ENCODE assay signal across 11 mouse cellular contexts in the genomic region with DNA sequence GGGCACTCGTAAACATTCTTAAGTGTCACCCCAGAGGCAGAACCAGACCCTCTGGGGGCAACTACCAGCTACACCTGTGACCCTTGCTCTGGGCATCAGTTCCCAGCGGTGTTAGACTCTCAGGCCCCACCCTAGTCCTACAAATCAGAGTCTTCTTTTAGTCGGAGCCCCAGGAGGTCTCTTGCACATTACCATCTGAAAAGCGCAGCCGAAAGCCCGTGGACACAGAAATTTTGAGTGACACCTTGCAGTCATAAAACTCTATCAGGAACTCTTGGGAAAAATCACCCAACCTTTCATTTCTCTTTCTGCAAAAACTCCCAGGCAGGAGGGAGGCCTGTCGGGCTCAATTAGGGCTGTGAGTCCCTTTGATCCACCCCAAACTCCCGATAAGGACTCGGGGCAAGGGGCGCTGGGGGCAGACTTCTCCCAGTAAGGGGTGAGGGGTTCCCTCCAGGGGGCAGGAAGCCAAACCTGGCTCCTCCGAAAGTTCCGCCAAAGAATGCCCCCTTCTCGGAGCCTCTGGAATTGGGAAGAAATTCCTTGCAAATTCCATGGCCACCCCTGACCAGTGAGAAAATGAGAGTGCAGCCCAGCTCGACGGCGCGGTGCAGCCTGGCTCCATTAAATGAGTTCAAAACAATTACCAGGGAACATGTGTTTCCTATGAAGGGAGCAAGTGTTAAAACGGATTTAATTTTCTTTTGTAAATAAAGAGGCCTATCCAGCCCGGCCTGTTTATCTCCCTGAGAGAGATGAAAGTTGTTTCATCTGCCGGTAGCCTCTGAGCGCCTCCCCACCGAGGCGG.
A peak's percentile ranks its signal among the peaks of the same experiment; 100 is the strongest.
DNase-seq lines count a peak whose midpoint lies in the region; ATAC-seq and TF ChIP-seq lines count a peak whose summit lies in the region.
"Had no signal": no experiment of that assay in that cellular context is flagged by ENCODE, and none has a peak within 500 bp of the region (broad histone marks: within the 10 kb centered on the region; RNA-seq: fewer than 3 reads in every experiment).

No protein-coding gene starts in this region.

- 13% methylated on average over 23 of the region's 23 CpGs for WGBS in intestine, embryonic 14.5 days
- WGBS in intestine, postnatal 0 days: 10% methylated on average over 23 of the region's 23 CpGs
- WGBS in limb, embryonic 15.5 days: 6% methylated on average over 23 of the region's 23 CpGs

- H3K27me3 ChIP-seq in intestine, embryonic 14.5 days (replicated peaks; ENCODE audit: control insufficient read depth, insufficient read depth, low read length): peaks cover 38% of the 10 kb centered on the region
- peaks cover 19% of the 10 kb centered on the region for H3K27me3 ChIP-seq in intestine, postnatal 0 days (replicated peaks; ENCODE audit: control insufficient read depth, insufficient read depth, low read length)
- peaks cover 28% of the 10 kb centered on the region; the same call in 1 of the 2 replicates for H3K27me3 ChIP-seq in limb, embryonic 15.5 days

- peak overlapping the region; percentile 25 for H3K4me2 ChIP-seq in intestine, embryonic 14.5 days (ENCODE audit: low read length)
- no peak overlapping the region for H3K4me2 ChIP-seq in intestine, postnatal 0 days (replicated peaks; ENCODE audit: low read depth)
- peak overlapping the region; percentile 30 for H3K4me2 ChIP-seq in limb, embryonic 15.5 days

- DNase-seq in embryo, embryonic 10.5 days (ENCODE audit: low spot score): peak; percentile 72
- DNase-seq in embryo, embryonic 10 days (ENCODE audit: low spot score): no peak
- DNase-seq in intestine, embryonic 14.5 days (ENCODE audit: low spot score): no peak
- peak; percentile 63 for DNase-seq in embryo, embryonic 9.5 days (ENCODE audit: extremely low spot score)
- no peak for DNase-seq in spleen, adult 18-20 months
- DNase-seq in adrenal gland, postnatal 25 days: no peak
- DNase-seq: cerebellum, postnatal 14 days; gastrocnemius, postnatal 14 days; lung, postnatal 4 days had no signal

- H3K4me1 ChIP-seq in intestine, embryonic 14.5 days (replicated peaks; ENCODE audit: control insufficient read depth, insufficient read depth, low read length): peaks cover 15% of the 10 kb centered on the region; the same call in 1 of the 2 replicates
- H3K4me1 ChIP-seq in intestine, postnatal 0 days (replicated peaks; ENCODE audit: control insufficient read depth, insufficient read depth, low read length): no peaks in the 10 kb centered on the region
- H3K4me1 ChIP-seq in limb, embryonic 15.5 days: peaks cover 21% of the 10 kb centered on the region

- no peaks in the 10 kb centered on the region for H3K9me3 ChIP-seq in intestine, embryonic 14.5 days (ENCODE audit: control insufficient read depth, low read length)
- no peaks in the 10 kb centered on the region for H3K9me3 ChIP-seq in intestine, postnatal 0 days (ENCODE audit: control insufficient read depth)
- no peaks in the 10 kb centered on the region for H3K9me3 ChIP-seq in limb, embryonic 15.5 days

- H3K36me3 ChIP-seq in intestine, embryonic 14.5 days (ENCODE audit: control insufficient read depth, insufficient read depth, low read length): no peaks in the 10 kb centered on the region
- no peaks in the 10 kb centered on the region for H3K36me3 ChIP-seq in intestine, postnatal 0 days (ENCODE audit: control insufficient read depth, insufficient read depth)
- H3K36me3 ChIP-seq in limb, embryonic 15.5 days: no peaks in the 10 kb centered on the region

- no peak for TF ChIP-seq CTCF in intestine, postnatal 0 days (IDR thresholded peaks at IDR 0.05; ENCODE audit: low read depth)

- no peak overlapping the region for H3K27ac ChIP-seq in intestine, embryonic 14.5 days (ENCODE audit: low read depth)
- no peak overlapping the region for H3K27ac ChIP-seq in intestine, postnatal 0 days (ENCODE audit: low read depth, low read length)
- 0 out of 2 replicates have a peak overlapping the region, but pooled peaks have one; percentile 18 for H3K27ac ChIP-seq in limb, embryonic 15.5 days

- H3K9ac ChIP-seq in intestine, embryonic 14.5 days (ENCODE audit: low read length): no peak overlapping the region
- H3K9ac ChIP-seq in intestine, postnatal 0 days (ENCODE audit: low read depth, low read length): no peak overlapping the region
- no peak overlapping the region for H3K9ac ChIP-seq in limb, embryonic 15.5 days

- no peak for ATAC-seq in intestine, embryonic 14.5 days (replicated peaks; ENCODE audit: low FRiP score, low TSS enrichment, low read depth)
- no peak for ATAC-seq in intestine, postnatal 0 days
- ATAC-seq in limb, embryonic 15.5 days (ENCODE audit: insufficient number of reproducible peaks, low FRiP score, low TSS enrichment, low read depth): no peak

- no peak overlapping the region for H3K4me3 ChIP-seq in intestine, embryonic 14.5 days (ENCODE audit: low read depth, low read length)
- no peak overlapping the region for H3K4me3 ChIP-seq in intestine, postnatal 0 days (ENCODE audit: low read depth, low read length)
- H3K4me3 ChIP-seq in limb, embryonic 15.5 days: 0 out of 2 replicates have a peak overlapping the region, but pooled peaks have one; percentile 1

Comparison
In these comparisons a context has a peak if more than half of its experiments do, and no peak if none do; other contexts are left out.
1. DNase-seq: peak in embryo, embryonic 10.5 days (single experiment) and embryo, embryonic 9.5 days (single experiment); none in embryo, embryonic 10 days (single experiment), intestine, embryonic 14.5 days (single experiment), spleen, adult 18-20 months (0 of 2) and adrenal gland, postnatal 25 days (single experiment).